Mouse (Mus musculus) C2C12 (cell line): ENCODE data around the gene Grid1.

Source experiments
- CTCF ChIP-seq: IDR thresholded peaks from one replicate; pipeline ENCODE4 v1.5.1; 2011; ENCODE audit not compliant: control insufficient read depth, insufficient read depth, insufficient read length
- MAX ChIP-seq: IDR thresholded peaks from one replicate; pipeline ENCODE4 v1.6.1; 2011; ENCODE audit warnings: mild to moderate bottlenecking, control low read depth
- MYOG ChIP-seq: IDR thresholded peaks from one replicate; pipeline ENCODE4 v1.6.1; 2011; ENCODE audit not compliant: control insufficient read depth, insufficient read length; ENCODE audit errors: extremely low read depth

- TF ChIP-seq MYOG = no peak
- no peak for TF ChIP-seq CTCF
- no peak for TF ChIP-seq MAX
Measured at GRCm38 (mm10) chr14:35113276-35113645, 293.4 kb downstream of the Grid1 start.
